Mouse (Mus musculus) thymus, postnatal 4 days (tissue): ENCODE measurements around the gene Usp4.
"Not testable (repeated sequence)": the region's sequence is repeated elsewhere in the genome, so short reads cannot be mapped to it uniquely, and the experiment has no call there.

Experiments
- DNase-seq: peaks from one replicate; pipeline ENCODE4 v3.0.0; 2021

Usp4 gene

DNA sequence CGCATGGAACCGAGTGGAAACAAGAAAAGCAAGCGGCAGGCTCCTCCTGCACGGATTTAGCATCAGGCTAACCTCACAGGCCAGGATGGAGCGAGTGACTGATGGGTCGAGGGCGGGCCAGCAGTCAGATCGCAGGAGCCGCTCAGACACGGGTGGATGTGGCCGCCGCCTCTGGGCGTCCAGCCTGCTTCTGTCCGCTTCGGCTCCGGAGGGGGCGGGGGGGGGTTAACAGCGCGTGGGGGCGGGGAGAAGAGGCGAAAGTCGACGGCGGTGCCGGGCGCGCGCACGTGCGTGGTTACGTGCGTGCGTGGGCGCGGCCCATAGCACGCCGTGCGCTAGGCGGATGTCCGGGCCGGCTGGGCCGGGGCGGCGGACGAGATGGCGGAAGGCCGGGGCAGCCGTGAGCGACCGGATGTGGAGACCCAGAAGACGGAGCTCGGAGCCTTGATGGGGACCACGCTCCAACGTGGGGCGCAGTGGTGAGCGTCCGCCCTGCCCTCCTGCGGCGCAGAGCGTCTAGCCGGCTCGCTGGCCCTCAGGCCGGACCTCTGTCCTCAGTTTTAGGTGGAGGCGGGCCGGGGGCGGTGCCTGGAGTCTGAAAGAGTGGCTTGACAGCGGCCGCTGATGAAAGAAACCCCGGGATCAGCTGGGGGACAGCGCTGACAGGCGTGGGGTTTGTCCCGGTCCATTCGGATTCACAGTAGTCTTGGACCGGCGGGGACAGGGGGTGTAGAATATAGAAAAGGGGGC lies at the start of gene Usp4:
Gene Usp4, plus strand, starts transcription at position 314 of the 750 bp plus-strand sequence.
- DNase-seq = peak; percentile 88

DNA sequence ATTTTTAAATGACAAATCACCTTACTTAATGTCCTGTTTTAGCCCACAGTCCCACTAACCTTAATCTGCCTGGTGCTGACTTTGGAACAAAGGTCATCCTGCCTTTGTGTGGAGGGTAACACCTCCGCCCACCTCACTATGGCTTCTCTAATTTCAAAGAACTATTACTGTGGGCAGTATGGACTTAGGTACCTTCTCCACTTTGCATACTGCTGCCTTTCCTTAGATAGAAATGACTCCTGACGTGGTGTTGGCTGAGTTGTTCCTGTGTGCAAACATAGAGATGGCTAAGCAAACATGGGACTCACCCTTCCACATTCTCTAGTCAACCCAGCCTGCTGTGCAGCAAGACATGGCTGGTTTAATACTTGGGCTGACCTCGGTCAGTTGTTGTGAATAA lies 45.8 kb upstream of the Usp4 start:
- DNase-seq = no peak

DNA sequence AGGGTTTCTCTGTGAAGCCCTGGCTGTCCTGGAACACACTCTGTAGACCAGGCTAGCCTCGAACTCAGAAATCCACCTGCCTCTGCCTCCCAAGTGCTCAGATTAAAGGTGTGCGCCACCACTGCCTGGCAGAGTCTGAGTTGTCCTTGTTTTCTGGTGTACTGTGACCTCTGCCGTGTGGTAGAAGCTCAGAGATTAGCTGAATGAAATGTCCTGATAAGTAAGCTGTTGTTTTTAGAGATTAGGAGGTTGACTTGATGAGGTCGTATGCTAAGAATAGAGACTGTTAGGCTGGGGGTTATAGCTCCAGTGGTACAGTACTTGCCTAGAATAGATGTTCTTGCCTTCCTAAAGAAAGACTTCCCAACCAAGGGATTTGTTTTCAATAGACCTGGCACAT lies 42.9 kb upstream of the Usp4 start:
- no peak for DNase-seq

DNA sequence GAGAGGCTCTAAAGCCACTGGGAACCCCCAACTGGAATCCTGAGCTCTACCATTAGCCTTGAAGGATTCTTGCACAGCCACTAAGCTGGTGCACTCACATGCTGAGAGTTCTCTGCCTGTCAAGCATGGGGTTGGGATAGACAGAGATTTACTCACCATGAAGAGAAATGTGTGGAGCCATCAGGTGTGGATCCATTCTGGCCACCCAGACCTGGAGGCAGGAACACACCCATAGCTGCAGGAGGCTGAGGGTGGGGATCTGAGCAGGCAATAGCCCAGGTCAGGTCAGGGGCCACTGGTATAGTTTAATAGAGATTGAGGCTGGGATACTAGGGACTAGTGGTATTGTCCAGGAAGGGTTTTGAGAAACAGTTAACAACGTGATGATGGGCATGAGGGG lies 42.5 kb upstream of the Usp4 start:
- DNase-seq = peak; percentile 29

DNA sequence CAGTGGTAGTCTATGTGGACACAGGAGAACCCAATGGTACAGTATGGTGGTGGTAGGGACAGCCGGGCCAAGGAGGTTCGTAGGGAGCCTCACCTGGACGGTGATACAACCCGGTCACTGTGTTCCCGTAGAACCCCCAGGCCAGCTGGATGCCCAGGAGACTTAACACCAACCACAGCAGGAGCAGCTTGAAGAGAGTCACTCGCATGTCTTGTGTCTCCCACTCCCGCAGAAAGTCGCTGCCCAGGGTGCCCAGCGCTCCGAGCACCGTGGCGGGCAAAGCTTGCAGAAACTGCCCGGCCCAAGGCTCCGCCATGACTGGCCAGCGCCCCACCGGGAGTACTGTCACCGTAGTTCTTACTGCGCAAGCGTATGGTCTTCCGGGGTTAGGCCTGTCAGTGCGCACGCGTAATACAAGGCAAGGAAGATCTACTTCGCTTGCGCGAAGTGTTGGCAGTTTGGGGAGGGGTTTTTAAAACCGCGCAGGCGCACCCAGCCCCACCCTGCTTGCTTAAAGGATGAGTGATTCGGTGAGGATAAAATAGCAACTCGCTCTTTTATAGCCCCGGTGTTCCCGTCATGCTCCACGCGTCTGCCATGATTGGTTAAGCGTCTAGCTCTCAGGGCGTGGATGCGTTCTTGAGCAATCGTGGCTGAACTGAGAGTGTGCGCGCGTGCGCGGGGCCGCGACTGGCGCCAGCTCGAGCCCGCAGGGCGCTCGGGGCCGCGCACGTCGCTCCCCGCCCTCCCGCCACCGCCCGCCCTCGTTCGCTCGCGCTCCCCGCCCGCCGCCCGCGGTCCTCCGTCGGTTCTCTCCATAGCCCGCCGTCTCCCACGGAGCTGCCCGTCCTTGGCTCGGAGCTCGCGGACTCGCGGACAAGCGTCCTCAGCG lies 41.8 kb upstream of the Usp4 start, which contains the start of the genes Rhoa and Tcta:
Gene Rhoa, plus strand, starts transcription at position 501 of the 892 bp plus-strand sequence.
Gene Tcta, minus strand, starts transcription at position 532 of the 892 bp plus-strand sequence.
- peak; percentile 97 for DNase-seq

DNA sequence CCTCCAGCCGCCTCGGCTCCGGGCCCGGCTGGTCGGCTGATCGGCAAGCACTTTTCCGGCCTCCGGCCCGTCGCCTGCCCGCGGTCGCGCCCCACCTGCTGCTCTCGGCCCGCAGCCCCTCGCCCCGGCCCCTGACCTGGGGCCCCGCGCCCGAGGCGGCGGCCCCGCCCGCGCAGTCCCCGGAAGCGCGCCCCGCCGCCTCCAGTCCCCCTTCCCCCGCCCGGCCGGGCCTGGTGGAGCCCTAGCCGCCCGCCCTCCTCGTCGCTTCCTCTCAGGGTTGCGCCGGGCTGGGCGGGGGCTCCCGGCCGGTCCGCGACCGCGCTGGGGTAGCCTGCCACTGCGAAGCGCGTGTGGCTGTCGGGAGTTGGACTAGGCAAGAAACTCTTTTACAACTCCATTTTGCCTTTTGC lies 41.1 kb upstream of the Usp4 start:
- DNase-seq = peak; percentile 91

DNA sequence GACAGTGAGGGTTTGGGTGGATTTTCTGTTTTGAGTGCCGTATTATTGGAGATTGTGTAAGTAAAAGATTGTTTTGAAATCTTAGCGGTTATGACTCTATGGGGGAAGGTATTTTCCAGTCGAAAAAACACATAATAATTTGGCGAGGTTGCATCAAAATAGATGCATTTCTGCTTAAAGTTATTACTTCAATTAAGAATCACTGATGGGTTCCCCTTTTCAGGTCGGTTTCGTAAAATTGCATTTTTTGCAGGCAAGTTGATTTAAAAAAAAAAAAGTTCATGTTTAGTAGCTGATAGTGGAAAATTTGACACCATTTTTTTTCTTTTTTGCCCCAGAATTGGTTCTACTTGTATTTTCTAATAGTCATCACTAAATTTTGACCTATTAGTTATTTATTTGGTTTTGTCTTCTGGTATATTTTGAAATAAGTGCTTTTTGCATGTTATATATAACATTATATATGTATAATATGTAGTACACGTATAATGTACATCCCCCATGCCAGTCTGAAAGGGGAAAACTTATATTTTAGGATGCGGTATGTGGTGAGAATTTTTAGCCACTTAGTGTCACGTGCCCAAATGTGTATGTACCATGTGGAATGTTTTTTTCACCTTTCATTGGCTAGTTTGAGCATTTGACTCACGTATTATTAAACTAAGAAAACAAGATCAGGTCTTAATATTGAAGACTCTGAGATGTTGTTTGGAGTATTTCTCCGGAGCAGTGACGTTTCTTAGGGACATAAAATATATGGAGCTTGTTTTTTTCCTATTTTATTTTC lies 40.4 kb upstream of the Usp4 start:
- DNase-seq = no peak

DNA sequence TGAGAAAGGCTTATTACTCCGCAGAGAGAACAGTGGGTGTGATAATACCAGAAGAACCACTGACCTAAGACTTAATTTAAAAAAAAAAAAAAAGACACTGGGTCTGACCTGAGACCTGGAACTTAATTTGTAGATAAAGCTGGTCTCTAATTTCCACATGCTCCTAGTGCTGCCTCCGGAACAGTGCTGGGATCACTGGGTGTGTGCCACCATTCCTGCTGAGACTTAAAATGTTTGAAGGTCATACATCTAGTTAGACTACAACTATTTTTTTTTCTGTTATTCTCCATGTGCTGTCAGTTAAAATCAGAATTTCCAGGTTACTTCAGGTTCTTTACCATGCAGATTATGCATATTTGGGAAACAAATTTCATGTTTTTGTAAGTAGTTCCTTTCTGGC lies 39.5 kb upstream of the Usp4 start:
- no peak for DNase-seq

DNA sequence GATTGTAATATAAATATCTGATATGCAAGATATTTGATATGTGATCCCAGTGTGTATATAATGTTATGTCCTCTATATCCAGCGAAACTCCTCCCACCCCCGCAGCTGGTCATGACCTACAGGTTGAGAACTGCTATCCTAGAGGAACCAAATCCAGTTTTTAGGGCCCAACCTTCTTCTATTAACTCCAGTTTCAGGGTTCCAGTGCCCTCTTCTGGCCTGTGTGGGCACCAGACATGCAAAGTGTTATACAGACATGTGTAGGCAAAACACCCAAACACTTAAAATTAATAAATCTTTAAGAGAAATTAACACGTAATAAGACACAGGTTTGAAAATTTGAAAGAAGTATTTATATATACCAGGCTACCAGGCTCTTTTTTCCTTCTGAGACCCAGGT lies 30.1 kb upstream of the Usp4 start:
- DNase-seq = peak; percentile 36

DNA sequence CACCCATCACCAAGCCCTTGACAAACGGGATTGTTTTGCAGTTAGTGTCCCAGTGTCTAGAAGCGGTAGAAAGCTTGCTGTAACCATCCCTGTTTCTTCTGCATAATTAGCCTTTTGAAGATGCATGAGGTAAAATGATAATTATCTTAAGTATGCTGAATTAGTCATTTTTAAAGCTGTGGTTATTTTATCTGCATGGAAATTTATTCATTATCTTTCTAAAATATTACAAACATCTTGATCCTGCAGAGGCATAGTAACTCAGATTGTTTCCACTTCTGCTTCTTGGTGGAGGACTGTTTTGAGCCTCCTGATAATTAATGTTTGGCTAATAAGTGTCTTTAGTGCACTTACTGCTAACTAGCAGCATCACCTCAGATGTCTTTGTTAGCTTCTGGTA lies 29.2 kb upstream of the Usp4 start:
- DNase-seq = no peak

DNA sequence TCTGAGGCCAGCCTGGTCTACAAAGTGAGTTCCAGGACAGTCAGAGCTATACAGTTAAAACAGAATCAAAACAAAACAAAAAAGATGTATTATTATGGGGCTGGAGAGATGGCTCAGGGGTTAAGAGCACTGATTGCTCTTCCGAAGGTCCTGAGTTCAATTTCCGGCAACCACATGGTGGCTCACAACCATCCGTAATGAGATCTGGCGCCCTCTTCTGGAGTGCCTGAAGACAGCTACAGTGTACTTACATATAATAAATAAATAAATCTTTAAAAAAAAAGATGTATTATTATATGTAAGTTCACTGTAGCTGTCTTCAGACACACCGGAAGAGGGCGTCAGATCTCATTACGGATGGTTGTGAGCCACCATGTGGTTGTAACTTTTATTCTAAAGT lies 25.6 kb upstream of the Usp4 start:
- DNase-seq = not testable (repeated sequence)

DNA sequence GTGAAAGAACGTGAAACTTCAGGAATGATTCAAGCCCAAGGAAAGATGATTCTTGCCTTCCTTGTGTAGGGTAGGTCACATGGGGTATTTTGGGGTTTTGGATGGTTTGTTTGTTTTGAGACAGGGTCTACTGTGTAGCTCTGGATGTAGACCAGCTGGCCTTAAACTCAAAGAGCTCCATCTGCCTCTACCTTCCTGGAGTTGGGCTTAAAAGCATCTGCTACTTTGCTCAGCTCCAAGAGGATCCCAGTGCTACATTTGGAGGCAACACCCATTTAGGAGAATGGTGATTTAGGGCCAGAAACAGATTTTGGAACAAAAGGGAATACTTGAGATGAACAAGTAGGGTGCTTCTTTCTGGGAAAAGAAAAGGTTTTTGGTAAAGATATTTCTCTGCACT lies 22.9 kb upstream of the Usp4 start:
- no peak for DNase-seq

DNA sequence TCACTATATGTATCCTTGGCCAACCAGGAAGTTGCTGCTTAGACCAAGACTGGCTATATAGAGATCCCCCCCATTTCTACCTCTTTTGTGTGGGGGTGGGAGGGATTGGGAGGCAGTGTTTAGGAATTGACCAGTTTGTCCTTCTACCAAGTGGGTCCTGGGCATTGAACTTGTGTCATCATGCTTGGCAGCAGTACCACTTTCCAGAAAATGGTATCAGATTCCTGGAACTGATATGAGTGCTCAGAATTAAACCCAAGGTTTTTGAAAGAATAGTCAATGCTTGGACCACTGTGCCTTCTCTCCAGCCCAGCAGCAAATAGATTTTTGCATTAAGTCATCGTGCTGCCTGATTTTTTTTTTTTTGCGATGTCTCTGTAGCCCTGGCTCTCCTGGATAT lies 21.8 kb upstream of the Usp4 start:
- no peak for DNase-seq

DNA sequence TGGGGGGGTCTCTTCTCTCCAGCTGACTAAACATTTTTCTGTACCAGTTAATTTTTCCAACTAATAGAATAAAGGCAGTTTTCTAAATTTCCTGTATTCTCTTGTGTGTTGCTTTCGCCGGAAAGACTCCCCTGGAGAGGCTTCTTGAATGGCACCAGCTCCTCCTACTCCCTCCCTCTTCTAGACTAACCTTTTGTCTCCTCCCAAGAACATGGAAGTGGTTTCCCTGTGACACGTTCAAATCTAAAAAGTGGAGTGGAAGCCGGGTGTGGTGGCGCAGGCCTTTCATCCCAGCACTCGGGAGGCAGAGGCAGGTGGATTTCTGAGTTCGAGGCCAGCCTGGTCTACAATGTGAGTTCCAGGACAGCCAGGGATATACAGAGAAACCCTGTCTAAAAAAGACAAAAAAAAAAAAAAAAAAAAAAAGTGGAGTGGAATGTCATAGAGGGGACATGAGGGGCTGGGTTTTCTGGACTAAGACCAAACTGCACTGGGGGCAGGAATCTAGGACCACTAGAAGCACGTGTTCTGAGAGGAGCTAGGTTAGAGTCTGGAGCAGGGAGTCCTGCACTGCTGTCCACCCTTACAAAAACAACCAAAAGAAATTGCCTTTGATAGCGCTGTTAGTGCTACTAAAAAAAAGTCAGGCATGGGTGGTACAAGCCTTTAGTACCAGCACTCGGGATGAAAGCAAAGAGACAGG lies 9.7 kb upstream of the Usp4 start:
- DNase-seq = no peak

DNA sequence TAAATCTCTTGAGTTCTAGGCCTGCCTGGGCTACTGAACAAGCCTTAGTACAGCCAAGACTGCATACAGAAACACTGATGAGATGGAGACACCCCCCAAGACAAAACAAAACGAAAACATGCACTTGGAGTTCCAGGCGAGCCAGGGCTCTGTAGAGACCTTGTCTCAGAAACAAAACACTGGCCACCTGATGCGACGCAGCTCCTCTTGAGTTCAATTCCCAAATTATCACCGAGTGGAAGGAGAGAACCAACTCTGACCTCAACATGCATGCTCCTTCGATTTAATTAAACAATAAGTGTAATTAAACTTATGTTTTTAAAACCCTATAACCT lies 9.1 kb upstream of the Usp4 start:
- DNase-seq = no peak

DNA sequence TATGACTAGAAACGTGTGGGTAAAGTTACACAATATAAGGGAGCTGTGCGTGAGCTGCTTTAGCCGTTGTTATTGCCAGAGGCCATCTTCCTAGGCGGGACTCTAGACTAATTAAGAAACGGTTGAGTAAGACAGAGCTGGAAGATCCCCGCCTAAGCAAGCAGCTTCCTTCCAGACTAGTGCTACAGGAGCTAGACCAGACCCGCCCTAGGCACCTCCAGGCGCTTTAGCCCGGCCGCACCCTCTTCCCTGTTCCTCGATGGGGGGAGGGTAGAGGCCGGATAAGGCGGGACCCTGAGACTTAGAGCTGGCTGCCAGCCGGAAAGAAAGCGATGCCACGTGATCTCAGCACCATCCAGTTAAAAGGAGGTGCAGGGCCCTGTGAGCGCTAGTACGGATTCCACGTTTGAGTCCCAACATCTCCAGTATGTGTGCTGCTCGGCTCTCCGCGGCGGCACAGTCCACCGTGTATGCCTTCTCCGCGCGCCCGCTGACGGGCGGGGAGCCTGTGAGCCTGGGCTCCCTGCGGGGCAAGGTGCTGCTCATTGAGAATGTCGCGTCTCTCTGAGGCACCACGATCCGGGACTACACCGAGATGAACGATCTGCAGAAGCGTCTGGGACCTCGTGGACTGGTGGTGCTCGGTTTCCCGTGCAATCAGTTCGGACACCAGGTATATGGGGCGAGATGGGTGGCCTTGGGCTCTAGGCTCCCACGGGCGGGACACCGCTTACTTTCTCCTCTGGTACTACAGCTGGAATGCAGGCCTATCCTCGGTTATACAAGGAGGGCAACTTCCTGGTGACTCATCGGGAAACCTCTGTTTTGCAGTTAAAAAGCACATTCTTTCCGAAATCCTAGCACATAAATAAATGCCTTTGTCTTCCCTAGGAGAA lies 8.5 kb upstream of the Usp4 start, which contains the start of gene Gpx1:
Gene Gpx1, plus strand, starts transcription at position 18 of the 896 bp plus-strand sequence.
- DNase-seq = peak; percentile 88

DNA sequence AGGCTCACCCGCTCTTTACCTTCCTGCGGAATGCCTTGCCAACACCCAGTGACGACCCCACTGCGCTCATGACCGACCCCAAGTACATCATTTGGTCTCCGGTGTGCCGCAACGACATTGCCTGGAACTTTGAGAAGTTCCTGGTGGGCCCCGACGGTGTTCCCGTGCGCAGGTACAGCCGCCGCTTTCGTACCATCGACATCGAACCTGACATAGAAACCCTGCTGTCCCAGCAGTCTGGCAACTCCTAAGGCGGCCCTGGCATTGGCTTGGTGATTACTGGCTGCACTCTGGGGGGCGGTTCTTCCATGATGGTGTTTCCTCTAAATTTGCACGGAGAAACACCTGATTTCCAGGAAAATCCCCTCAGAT lies 7.8 kb upstream of the Usp4 start:
- peak; percentile 54 for DNase-seq

DNA sequence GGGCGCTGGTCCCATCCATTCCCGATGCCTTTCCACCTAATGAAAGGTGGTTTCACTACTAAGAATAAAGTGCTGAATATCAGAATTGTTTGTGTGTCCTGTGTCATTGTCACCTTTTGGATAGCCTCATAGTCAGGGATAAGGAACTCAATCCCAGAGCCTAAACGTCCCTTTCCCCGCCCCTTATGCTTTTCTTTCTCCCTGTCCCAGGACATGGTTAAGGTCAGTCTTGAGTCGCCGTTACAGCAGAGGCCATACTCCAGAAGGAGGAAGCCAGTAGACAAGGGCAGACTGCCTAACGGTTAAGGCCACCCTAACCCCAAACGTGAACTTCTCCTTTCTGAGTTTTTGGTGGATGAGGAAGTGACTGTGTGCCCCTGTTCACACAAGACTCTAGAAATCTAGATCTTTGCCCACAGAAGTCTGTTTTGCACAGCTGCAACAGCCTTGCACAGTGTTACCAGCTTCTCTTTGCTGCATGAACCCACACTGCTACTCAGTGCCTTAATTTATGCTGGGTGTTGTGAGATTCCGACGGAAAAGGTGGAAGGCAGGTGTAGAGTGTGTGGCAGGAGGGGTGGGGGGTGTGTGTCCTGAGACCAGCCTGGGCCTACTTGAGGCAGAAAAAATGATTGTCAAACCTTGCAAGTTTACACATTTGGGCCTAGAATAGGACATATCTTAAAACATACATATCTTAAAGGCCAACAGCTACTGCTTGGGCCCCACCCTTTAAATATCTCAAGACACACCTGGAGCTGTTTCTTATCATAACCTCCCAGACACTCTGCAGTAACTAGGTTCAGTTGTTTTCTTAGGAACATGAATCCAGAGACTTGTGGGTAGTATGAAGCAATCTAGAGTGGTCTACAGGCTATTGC lies 7.2 kb upstream of the Usp4 start:
- peak; percentile 36 for DNase-seq

DNA sequence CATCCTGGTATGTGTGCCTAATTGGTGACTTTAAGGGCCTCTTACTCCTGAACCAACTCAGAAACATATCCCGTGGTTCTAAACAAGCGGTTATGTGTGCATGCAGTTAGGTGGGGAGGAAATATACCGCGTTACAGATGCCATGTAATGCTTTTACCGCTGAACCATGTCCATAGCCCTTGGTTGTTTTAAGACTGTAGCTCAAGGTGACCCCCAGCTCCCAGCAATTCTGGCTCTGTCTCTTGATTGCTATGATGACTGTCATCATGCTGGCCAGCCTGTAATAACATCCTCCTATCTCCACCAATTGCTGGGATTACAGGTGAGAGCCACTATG lies 6.5 kb upstream of the Usp4 start:
- no peak for DNase-seq

DNA sequence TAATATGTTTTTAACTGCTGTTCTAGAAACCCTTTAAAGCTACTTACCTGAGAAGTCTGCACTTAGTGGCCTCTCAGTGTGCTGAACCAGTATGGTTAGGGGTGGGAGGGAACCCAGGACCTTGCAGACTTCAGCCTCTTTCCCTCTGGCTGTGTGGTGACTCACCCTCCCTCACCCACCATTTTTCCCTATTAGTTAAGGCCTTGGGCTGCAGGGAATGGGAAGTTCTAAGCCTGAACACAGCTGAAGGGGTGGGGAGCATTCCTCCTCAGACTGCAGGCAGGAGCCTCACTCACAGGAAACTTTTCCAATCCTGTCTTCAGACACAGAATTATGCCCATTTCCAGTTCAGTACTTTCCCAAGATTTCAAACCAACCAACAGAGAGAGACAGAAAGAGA lies 5.9 kb upstream of the Usp4 start:
- no peak for DNase-seq
